ENCODE assay signal across 8 mouse cellular contexts in genomic region chr2:26139034-26139544, GRCm38 (mm10). TPM values are rescaled to one million over a fixed set of nuclear protein-coding genes. Genes with fewer than 3 reads are reported as not detected.
DNase-seq lines count a peak whose midpoint lies in the region; ATAC-seq and TF ChIP-seq lines count a peak whose summit lies in the region.

No protein-coding gene starts in this region.

- ATAC-seq in liver, embryonic 12.5 days, result no peak

- peak overlapping the region; percentile 98 for H3K27ac ChIP-seq in gastrocnemius, adult 2 months
- peak overlapping the region; percentile 88 for H3K27ac ChIP-seq in liver, embryonic 12.5 days

- H3K4me2 ChIP-seq in liver, embryonic 12.5 days, result peak overlapping the region; percentile 86

- intact Hi-C loops in gastrocnemius, adult 2 months (cut with DNase I), result no loop called here
- intact Hi-C loops in gastrocnemius, postnatal 14 days (cut with DNase I; ENCODE audit: low total_unique reads), result no loop called here

- WGBS in liver, embryonic 12.5 days (ENCODE audit: insufficient replicate concordance), result 24% methylated on average over 7 of the region's 7 CpGs

- H3K4me1 ChIP-seq in liver, embryonic 12.5 days, result peaks cover 46% of the 10 kb centered on the region

- no peaks in the 10 kb centered on the region for H3K27me3 ChIP-seq in liver, embryonic 12.5 days (replicated peaks)

- H3K9ac ChIP-seq in liver, embryonic 12.5 days, result peak overlapping the region; percentile 96

- DNase-seq in gastrocnemius, adult 2 months, result no peak
- DNase-seq in gastrocnemius, postnatal 14 days, result no peak
- DNase-seq in thymus, postnatal 14 days, result peak; percentile 16
- no peak for DNase-seq in thymus, postnatal 25 days
- DNase-seq in testis, postnatal 10 days (ENCODE audit: low spot score), result peak; percentile 36
- DNase-seq in frontal cortex, postnatal 10 days (ENCODE audit: low spot score in 2 of 2), result no peak
- DNase-seq in adrenal gland, postnatal 14 days, result no peak

- H3K36me3 ChIP-seq in liver, embryonic 12.5 days, result peaks cover 37% of the 10 kb centered on the region

- no peak for TF ChIP-seq CTCF in gastrocnemius, adult 2 months (IDR thresholded peaks at IDR 0.05)

- no peaks in the 10 kb centered on the region for H3K9me3 ChIP-seq in liver, embryonic 12.5 days (replicated peaks)

- peak overlapping the region; percentile 96 for H3K4me3 ChIP-seq in gastrocnemius, adult 2 months
- H3K4me3 ChIP-seq in liver, embryonic 12.5 days, result peak overlapping the region; percentile 92

RNA-seq across cellular contexts. Expression of gene Nacc2, which starts 16.1 kb away (rescaled TPM):
- 10 to 100 TPM; 18.9 to 32.6 TPM for total RNA-seq in gastrocnemius, adult 2 months (2021)
- total RNA-seq in gastrocnemius, postnatal 14 days (2021), result 10 to 100 TPM; 12.3 to 18.4 TPM
- 3.0 and 3.2 TPM in 2 replicates for polyA plus RNA-seq in liver, embryonic 12.5 days (2016; fragmentation: Nextera tagmentation; extraction: Ambion mirVana)
- total RNA-seq in adrenal gland, postnatal 14 days (2021), result 25.9 and 30.5 TPM in 2 replicates

Comparison
In these comparisons a context has a peak if more than half of its experiments do, and no peak if none do; other contexts are left out.
1. DNase-seq: peak in thymus, postnatal 14 days (single experiment) and testis, postnatal 10 days (single experiment); none in gastrocnemius, adult 2 months (single experiment), gastrocnemius, postnatal 14 days (single experiment), thymus, postnatal 25 days (single experiment), frontal cortex, postnatal 10 days (0 of 2) and adrenal gland, postnatal 14 days (single experiment).